Mouse (Mus musculus) CH12.LX (cell line): ENCODE data around the gene Ube4b.

Source experiments
- CTCF ChIP-seq, 2 experiments: IDR thresholded peaks in 1 of 2; conservative IDR thresholded peaks in 1 of 2; 2 replicates each; pipeline ENCODE4 v1.5.1; 2011 to 2012; ENCODE audit warnings: low read depth in 2 of 2, low read length in 2 of 2, improper control_type of control experiment in 1 of 2, inconsistent platforms in 1 of 2, mild to moderate bottlenecking in 1 of 2, moderate library complexity in 1 of 2
- E2F4 ChIP-seq: IDR thresholded peaks from 2 replicates; pipeline ENCODE4 v1.6.1; 2011; ENCODE audit warnings: low read depth, low read length, improper control_type of control experiment; ENCODE audit not compliant: insufficient replicate concordance
- EP300 ChIP-seq: IDR thresholded peaks from 2 replicates; pipeline ENCODE4 v1.6.1; 2011; ENCODE audit warnings: low read length, improper control_type of control experiment
- KAT2A ChIP-seq: IDR thresholded peaks from 2 replicates; pipeline ENCODE4 v1.6.1; 2012; ENCODE audit warnings: low read length, improper control_type of control experiment, inconsistent platforms; ENCODE audit not compliant: insufficient replicate concordance
- MEF2A ChIP-seq: IDR thresholded peaks from 2 replicates; pipeline ENCODE4 v1.6.1; 2014; ENCODE audit warnings: low read depth, mild to moderate bottlenecking, inconsistent platforms, low read length, improper control_type of control experiment, borderline replicate concordance
- MXI1 ChIP-seq: IDR thresholded peaks from 2 replicates; pipeline ENCODE4 v1.6.1; 2011; ENCODE audit warnings: mild to moderate bottlenecking, low read depth, low read length, improper control_type of control experiment
- POLR2A ChIP-seq: IDR thresholded peaks from 2 replicates; pipeline ENCODE4 v1.6.1; 2011; ENCODE audit warnings: low read depth, mild to moderate bottlenecking, improper control_type of control experiment, low read length
- TBP ChIP-seq: conservative IDR thresholded peaks from 2 replicates; pipeline ENCODE4 v1.6.1; 2011; ENCODE audit warnings: low read depth, low read length, improper control_type of control experiment
- USF1 ChIP-seq: IDR thresholded peaks from 2 replicates; pipeline ENCODE4 v1.6.1; 2014; ENCODE audit warnings: low read depth, mild to moderate bottlenecking, inconsistent platforms, low read length, improper control_type of control experiment
- ZC3H11A ChIP-seq: IDR thresholded peaks from 2 replicates; pipeline ENCODE4 v1.6.1; 2012; ENCODE audit warnings: low read depth, mild to moderate bottlenecking, inconsistent platforms, low read length, improper control_type of control experiment

DNA sequence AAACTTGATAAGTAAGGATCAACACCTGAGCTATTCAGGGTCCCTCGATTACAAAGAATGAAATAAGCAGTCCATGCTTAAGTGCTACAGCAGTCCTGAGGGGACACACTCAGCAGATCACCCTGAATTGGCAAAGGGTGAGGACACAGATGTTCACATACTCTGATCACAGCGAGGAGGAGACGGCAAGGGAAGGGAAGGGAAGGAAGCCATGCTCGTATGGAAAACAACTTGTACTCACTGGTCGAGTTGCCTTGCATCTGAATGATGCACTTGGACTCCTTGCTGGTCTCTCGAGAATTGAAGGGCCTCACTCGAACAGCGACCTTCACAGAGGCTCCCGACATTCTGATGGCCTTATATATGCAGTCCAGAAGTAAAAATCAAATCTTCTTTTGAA is 135.5 kb downstream of the Ube4b start:
- TF ChIP-seq POLR2A (no peak), CTCF (conservative IDR thresholded peaks at IDR 0.05 in 1 of 2, IDR thresholded peaks at IDR 0.05 in 1 of 2; ENCODE audit: low read depth in 2 of 2, low read length in 2 of 2) (no peak), MXI1 (no peak), E2F4 (no peak), ZC3H11A (no peak), KAT2A (no peak), TBP (no peak), EP300 (no peak), MEF2A (no peak), USF1 (no peak)
